Mouse (Mus musculus): ENCODE measurements around the gene Tpp1. TPM values are rescaled to one million over a fixed set of nuclear protein-coding genes. Genes with fewer than 3 reads are reported as not detected.
"Not testable (repeated sequence)": the region's sequence is repeated elsewhere in the genome, so short reads cannot be mapped to it uniquely, and the experiment has no call there.

The Tpp1 gene
- polyA plus RNA-seq, 1 experiment from 2014 or later, result 41.7 TPM

GRCm38 (mm10) chr7:105747776-105748175, 4.3 kb downstream of the Tpp1 start:
- H3K4me1 ChIP-seq (ENCODE audit: control insufficient read depth, insufficient read depth, low read length), result 0 out of 2 replicates have a peak, but pooled peaks cover 2% of the 10 kb centered on the region
- H3K4me3 ChIP-seq (ENCODE audit: low read depth, low read length), result no peak overlapping the region
- no peak overlapping the region for H3K9ac ChIP-seq (ENCODE audit: low read length)
- DNase-seq (ENCODE audit: low spot score) (no peak), ATAC-seq (ENCODE audit: insufficient number of reproducible peaks, low FRiP score, low TSS enrichment, low read depth) (no peak)
- H3K4me2 ChIP-seq (ENCODE audit: low read depth, severe bottlenecking), result no peak overlapping the region
- H3K27me3 ChIP-seq (ENCODE audit: control insufficient read depth, insufficient read depth, low read length), result no peaks in the 10 kb centered on the region
- peaks cover 3% of the 10 kb centered on the region for H3K36me3 ChIP-seq (ENCODE audit: control insufficient read depth, insufficient read depth, low read length)
- H3K9me3 ChIP-seq (ENCODE audit: control insufficient read depth, low read length), result no peaks in the 10 kb centered on the region
- H3K27ac ChIP-seq (replicated peaks; ENCODE audit: low read depth, low read length), result no peak overlapping the region
- 78% methylated on average over 2 of the region's 2 CpGs for WGBS

GRCm38 (mm10) chr7:105743926-105744590, 8.0 kb downstream of the Tpp1 start, which contains the start of gene Taf10:
TSS of gene Taf10 (minus strand) at chr7:105744361.
- Histone ChIP-seq H3K27me3 (ENCODE audit: control insufficient read depth, insufficient read depth, low read length) (no peaks in the 10 kb centered on the region), H3K36me3 (ENCODE audit: control insufficient read depth, insufficient read depth, low read length) (peaks cover 16% of the 10 kb centered on the region), H3K27ac (replicated peaks; ENCODE audit: low read depth, low read length) (peak within 1 kb of the TSS; percentile 59; the same call in 1 of the 2 replicates), H3K4me3 (ENCODE audit: low read depth, low read length) (peak within 1 kb of the TSS; percentile 88), H3K9me3 (ENCODE audit: control insufficient read depth, low read length) (no peaks in the 10 kb centered on the region), H3K9ac (ENCODE audit: low read length) (peak within 1 kb of the TSS; percentile 86), H3K4me2 (ENCODE audit: low read depth, severe bottlenecking) (peak within 1 kb of the TSS; percentile 89), H3K4me1 (ENCODE audit: control insufficient read depth, insufficient read depth, low read length) (peaks cover under 1% of the 10 kb centered on the region; the same call in 1 of the 2 replicates)
- ATAC-seq (ENCODE audit: insufficient number of reproducible peaks, low FRiP score, low TSS enrichment, low read depth) (peak; percentile 97), DNase-seq (ENCODE audit: low spot score) (peak; percentile 93)
- WGBS, result under 1% methylated on average over 67 of the region's 67 CpGs

- not testable (repeated sequence) for H3K27ac ChIP-seq (replicated peaks; ENCODE audit: low read depth, low read length); H3K4me1 ChIP-seq (ENCODE audit: control insufficient read depth, insufficient read depth, low read length); H3K9me3 ChIP-seq (ENCODE audit: control insufficient read depth, low read length); ATAC-seq (ENCODE audit: insufficient number of reproducible peaks, low FRiP score, low TSS enrichment, low read depth); DNase-seq (ENCODE audit: low spot score); H3K27me3 ChIP-seq (ENCODE audit: control insufficient read depth, insufficient read depth, low read length)
- Histone ChIP-seq H3K9ac (ENCODE audit: low read length) (peak overlapping the region; percentile 86), H3K36me3 (ENCODE audit: control insufficient read depth, insufficient read depth, low read length) (peaks cover 16% of the 10 kb centered on the region), H3K4me2 (ENCODE audit: low read depth, severe bottlenecking) (peak overlapping the region; percentile 89), H3K4me3 (ENCODE audit: low read depth, low read length) (peak overlapping the region; percentile 88)
- 38% methylated on average over 20 of the region's 20 CpGs for WGBS
Measured at GRCm38 (mm10) chr7:105743246-105743925, 8.6 kb downstream of the Tpp1 start.

- ATAC-seq (ENCODE audit: insufficient number of reproducible peaks, low FRiP score, low TSS enrichment, low read depth); H3K4me3 ChIP-seq (ENCODE audit: low read depth, low read length); H3K4me2 ChIP-seq (ENCODE audit: low read depth, severe bottlenecking); H3K27me3 ChIP-seq (ENCODE audit: control insufficient read depth, insufficient read depth, low read length); H3K9ac ChIP-seq (ENCODE audit: low read length); H3K4me1 ChIP-seq (ENCODE audit: control insufficient read depth, insufficient read depth, low read length); DNase-seq (ENCODE audit: low spot score); H3K9me3 ChIP-seq (ENCODE audit: control insufficient read depth, low read length); H3K27ac ChIP-seq (replicated peaks; ENCODE audit: low read depth, low read length): not testable (repeated sequence)
- WGBS, result 86% methylated on average over 7 of the region's 7 CpGs
- H3K36me3 ChIP-seq (ENCODE audit: control insufficient read depth, insufficient read depth, low read length), result peaks cover 16% of the 10 kb centered on the region
Measured at GRCm38 (mm10) chr7:105742539-105743215, 9.4 kb downstream of the Tpp1 start.

GRCm38 (mm10) chr7:105741978-105742377, 10.1 kb downstream of the Tpp1 start:
- DNase-seq (ENCODE audit: low spot score), result no peak

GRCm38 (mm10) chr7:105740851-105741250, 11.2 kb downstream of the Tpp1 start:
- no peak overlapping the region for H3K9ac ChIP-seq (ENCODE audit: low read length)
- H3K4me2 ChIP-seq (ENCODE audit: low read depth, severe bottlenecking), result no peak overlapping the region
- H3K4me3 ChIP-seq (ENCODE audit: low read depth, low read length), result no peak overlapping the region
- H3K36me3 ChIP-seq (ENCODE audit: control insufficient read depth, insufficient read depth, low read length), result peaks cover 13% of the 10 kb centered on the region
- no peaks in the 10 kb centered on the region for H3K27me3 ChIP-seq (ENCODE audit: control insufficient read depth, insufficient read depth, low read length)
- WGBS, result 92% methylated on average over 6 of the region's 6 CpGs
- DNase-seq (ENCODE audit: low spot score) (no peak), ATAC-seq (ENCODE audit: insufficient number of reproducible peaks, low FRiP score, low TSS enrichment, low read depth) (no peak)
- H3K27ac ChIP-seq (replicated peaks; ENCODE audit: low read depth, low read length), result no peak overlapping the region
- no peaks in the 10 kb centered on the region for H3K9me3 ChIP-seq (ENCODE audit: control insufficient read depth, low read length)
- H3K4me1 ChIP-seq (ENCODE audit: control insufficient read depth, insufficient read depth, low read length), result peaks cover 9% of the 10 kb centered on the region

More at GRCm38 (mm10) chr7:105741978-105742377, 10.1 kb downstream of the Tpp1 start:
- peaks cover 9% of the 10 kb centered on the region for H3K4me1 ChIP-seq (ENCODE audit: control insufficient read depth, insufficient read depth, low read length)
- H3K4me3 ChIP-seq (ENCODE audit: low read depth, low read length), result no peak overlapping the region
- no peak for ATAC-seq (ENCODE audit: insufficient number of reproducible peaks, low FRiP score, low TSS enrichment, low read depth)
- peaks cover 13% of the 10 kb centered on the region for H3K36me3 ChIP-seq (ENCODE audit: control insufficient read depth, insufficient read depth, low read length)
- H3K4me2 ChIP-seq (ENCODE audit: low read depth, severe bottlenecking), result no peak overlapping the region
- no peak overlapping the region for H3K27ac ChIP-seq (replicated peaks; ENCODE audit: low read depth, low read length)
- 91% methylated on average over 9 of the region's 9 CpGs for WGBS
- no peaks in the 10 kb centered on the region for H3K9me3 ChIP-seq (ENCODE audit: control insufficient read depth, low read length)
- no peaks in the 10 kb centered on the region for H3K27me3 ChIP-seq (ENCODE audit: control insufficient read depth, insufficient read depth, low read length)
- no peak overlapping the region for H3K9ac ChIP-seq (ENCODE audit: low read length)

GRCm38 (mm10) chr7:105740089-105740795, 11.8 kb downstream of the Tpp1 start:
- no peaks in the 10 kb centered on the region for H3K27me3 ChIP-seq (ENCODE audit: control insufficient read depth, insufficient read depth, low read length)
- no peaks in the 10 kb centered on the region for H3K9me3 ChIP-seq (ENCODE audit: control insufficient read depth, low read length)
- 88% methylated on average over 13 of the region's 13 CpGs for WGBS
- no peak for ATAC-seq (ENCODE audit: insufficient number of reproducible peaks, low FRiP score, low TSS enrichment, low read depth)
- no peak overlapping the region for H3K4me3 ChIP-seq (ENCODE audit: low read depth, low read length)
- H3K27ac ChIP-seq (replicated peaks; ENCODE audit: low read depth, low read length), result no peak overlapping the region
- H3K4me1 ChIP-seq (ENCODE audit: control insufficient read depth, insufficient read depth, low read length), result peaks cover 9% of the 10 kb centered on the region
- H3K36me3 ChIP-seq (ENCODE audit: control insufficient read depth, insufficient read depth, low read length), result peaks cover 13% of the 10 kb centered on the region
- H3K9ac ChIP-seq (ENCODE audit: low read length), result no peak overlapping the region
- H3K4me2 ChIP-seq (ENCODE audit: low read depth, severe bottlenecking), result no peak overlapping the region
- no peak for DNase-seq (ENCODE audit: low spot score)

- 20% methylated on average over 3 of the region's 3 CpGs for WGBS
- H3K9ac ChIP-seq (ENCODE audit: low read length), result no peak overlapping the region
- peak; percentile 73 for DNase-seq (ENCODE audit: low spot score)
Measured at GRCm38 (mm10) chr7:105738948-105739347, 13.1 kb downstream of the Tpp1 start.

More at GRCm38 (mm10) chr7:105738948-105739347, 13.1 kb downstream of the Tpp1 start:
- Histone ChIP-seq H3K4me3 (ENCODE audit: low read depth, low read length) (no peak overlapping the region), H3K4me1 (ENCODE audit: control insufficient read depth, insufficient read depth, low read length) (peaks cover 12% of the 10 kb centered on the region), H3K36me3 (ENCODE audit: control insufficient read depth, insufficient read depth, low read length) (peaks cover 19% of the 10 kb centered on the region), H3K4me2 (ENCODE audit: low read depth, severe bottlenecking) (peak overlapping the region; percentile 12; the same call in 1 of the 2 replicates), H3K9me3 (ENCODE audit: control insufficient read depth, low read length) (no peaks in the 10 kb centered on the region), H3K27me3 (ENCODE audit: control insufficient read depth, insufficient read depth, low read length) (no peaks in the 10 kb centered on the region), H3K27ac (replicated peaks; ENCODE audit: low read depth, low read length) (no peak overlapping the region; the same call in 1 of the 2 replicates)
- ATAC-seq (ENCODE audit: insufficient number of reproducible peaks, low FRiP score, low TSS enrichment, low read depth), result peak; percentile 36; the same call in 1 of the 2 replicates
